Mouse (Mus musculus) skeletal muscle tissue, adult 2 months (tissue): ENCODE data around the gene Apoh.

Source experiments
- DNase-seq: peaks from one replicate; pipeline ENCODE4 v3.0.0-alpha.2; 2012; ENCODE audit warnings: low read depth, low spot score

The Apoh gene

GRCm38 (mm10) chr11:108378363-108378751 is 35.2 kb downstream of the Apoh start:
- DNase-seq, result no peak

GRCm38 (mm10) chr11:108382664-108383063 is 39.5 kb downstream of the Apoh start:
- no peak for DNase-seq

DNA sequence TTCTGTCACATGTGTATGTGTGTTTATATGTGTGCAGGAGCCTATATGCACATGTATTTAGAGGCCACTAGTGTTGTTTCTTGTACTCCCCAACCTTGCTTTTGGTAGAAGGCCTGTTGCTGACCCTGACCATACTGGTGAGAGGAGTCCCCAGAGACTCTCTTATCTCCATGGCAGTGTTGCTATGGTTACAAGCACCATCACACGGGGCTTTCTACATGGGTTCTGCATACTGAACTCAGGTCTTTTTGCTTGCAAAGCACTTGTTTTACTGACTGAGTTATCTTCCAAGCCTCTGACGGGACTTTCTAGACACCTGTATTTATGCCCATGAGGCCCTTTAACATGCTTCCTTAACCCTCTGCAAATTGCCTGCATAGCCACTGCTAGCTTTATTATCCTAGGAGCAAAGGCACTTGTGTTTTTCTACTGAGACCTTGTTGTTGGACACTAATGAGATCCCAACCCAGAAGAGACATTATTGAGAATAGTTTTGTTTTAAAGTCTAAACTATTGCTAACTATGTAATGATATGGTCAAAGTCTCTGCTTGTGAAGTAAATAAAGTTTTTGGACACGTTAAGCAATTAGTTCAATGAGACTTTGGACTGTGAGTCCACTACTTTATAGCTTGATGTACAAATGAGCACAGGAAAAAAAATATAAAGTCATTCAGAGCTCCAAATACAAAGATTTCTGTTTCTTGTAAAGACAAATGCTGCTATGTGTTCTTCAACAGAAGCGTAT is 41.9 kb downstream of the Apoh start:
- DNase-seq, result no peak

GRCm38 (mm10) chr11:108385666-108386024 is 42.5 kb downstream of the Apoh start:
- DNase-seq, result no peak

- no peak for DNase-seq
These were observed 51.9 kb downstream of the Apoh start for GRCm38 (mm10) chr11:108395061-108395460.

GRCm38 (mm10) chr11:108396076-108396829 is 53.1 kb downstream of the Apoh start:
- DNase-seq, result no peak

GRCm38 (mm10) chr11:108409876-108410644 is 66.9 kb downstream of the Apoh start:
- no peak for DNase-seq

- no peak for DNase-seq
These were observed 73.2 kb downstream of the Apoh start for GRCm38 (mm10) chr11:108416360-108416759.

DNA sequence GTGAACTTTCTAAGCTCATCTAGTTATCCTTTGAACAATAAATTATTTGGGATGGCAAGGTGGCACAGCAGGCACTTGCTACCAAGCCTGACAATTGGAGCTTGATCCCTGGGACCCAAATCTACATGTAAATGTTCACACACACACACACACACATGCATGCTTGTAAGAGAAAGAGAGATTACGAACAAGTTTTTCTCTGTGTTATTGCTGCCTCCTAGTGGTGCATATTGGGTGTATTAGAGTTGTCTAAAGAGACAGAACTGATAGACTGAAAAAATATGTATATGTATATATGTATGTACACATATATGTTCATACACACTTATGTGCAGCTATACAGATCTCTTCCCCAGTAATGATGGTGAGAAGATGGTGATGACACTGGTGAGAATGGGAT is 75.4 kb downstream of the Apoh start:
- no peak for DNase-seq

DNA sequence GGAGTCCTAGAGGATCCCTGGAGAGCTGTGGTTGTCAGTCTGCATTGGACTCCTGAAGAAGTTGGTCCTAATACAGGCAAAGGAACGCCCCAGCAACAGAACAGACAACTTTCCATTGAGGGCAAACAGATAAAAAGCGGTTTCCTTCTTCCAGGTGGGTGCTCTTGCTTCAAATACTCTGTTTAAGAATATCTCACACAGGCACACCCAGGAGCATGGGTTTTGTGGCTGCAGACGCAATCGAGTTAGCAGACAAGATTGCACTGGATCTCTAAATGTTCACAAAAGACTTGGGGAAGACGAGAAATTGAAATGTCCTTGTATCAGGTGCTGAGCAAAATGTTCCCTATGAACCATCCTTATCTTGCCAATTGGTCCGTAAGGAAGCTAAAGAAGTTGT is 76.1 kb downstream of the Apoh start:
- DNase-seq, result no peak

DNA sequence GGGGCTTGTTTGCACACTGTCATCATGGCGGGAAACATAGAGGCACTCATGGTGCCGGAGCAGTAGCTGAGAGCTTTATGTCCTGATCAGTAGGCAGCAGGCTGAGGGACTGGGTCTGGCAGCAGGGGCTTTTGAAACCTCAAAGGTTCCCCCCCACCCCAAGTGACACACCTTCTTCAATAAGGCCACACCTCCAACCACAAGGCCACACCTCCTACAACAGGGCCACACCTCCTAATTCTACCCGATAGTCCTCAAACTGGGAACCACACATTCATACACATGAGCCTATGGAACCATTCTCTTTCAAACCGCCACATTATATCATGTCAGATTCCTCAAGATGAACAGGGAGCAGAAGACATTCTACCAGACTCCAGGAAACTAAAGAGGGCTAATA is 77.6 kb downstream of the Apoh start:
- DNase-seq, result no peak

DNA sequence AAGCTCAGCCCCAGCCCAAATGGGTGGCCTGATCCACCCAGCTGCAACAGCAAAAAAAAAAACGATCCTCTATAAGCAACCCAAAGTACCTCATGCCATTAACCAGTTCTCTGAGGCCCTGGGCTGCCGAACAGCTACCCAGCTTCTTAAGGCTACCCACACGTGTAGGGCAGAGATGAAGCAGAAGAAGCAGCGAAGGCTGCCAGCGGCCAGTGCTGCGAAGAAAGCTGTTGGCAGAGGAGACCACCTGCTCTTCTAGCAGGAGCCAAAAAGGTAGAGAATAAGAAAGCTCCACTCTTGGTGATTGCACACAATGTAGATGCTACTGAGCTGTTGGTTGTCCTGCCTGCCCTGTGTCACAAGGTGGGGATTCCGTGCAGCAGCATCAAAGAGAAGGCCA is 80.1 kb downstream of the Apoh start:
- no peak for DNase-seq

DNA sequence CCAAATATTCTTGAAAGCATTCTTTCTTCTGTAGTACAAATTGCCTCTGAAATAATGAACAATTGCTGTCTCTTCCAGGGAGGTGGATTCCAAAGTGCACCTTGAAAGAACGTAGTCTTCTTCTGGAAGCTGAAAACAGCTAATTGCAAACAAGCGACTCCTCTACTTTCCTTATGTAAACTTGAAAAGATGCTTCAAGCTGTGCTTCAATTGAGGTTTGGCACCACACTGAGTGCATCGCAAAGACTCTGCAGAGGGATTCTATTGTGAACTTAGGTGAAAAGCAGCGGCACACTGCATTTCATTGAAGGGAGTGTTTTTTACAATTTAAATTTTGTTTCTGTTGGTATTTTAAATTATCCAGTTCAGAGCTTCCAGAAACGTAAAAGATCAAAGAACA is 81.0 kb downstream of the Apoh start:
- no peak for DNase-seq

DNA sequence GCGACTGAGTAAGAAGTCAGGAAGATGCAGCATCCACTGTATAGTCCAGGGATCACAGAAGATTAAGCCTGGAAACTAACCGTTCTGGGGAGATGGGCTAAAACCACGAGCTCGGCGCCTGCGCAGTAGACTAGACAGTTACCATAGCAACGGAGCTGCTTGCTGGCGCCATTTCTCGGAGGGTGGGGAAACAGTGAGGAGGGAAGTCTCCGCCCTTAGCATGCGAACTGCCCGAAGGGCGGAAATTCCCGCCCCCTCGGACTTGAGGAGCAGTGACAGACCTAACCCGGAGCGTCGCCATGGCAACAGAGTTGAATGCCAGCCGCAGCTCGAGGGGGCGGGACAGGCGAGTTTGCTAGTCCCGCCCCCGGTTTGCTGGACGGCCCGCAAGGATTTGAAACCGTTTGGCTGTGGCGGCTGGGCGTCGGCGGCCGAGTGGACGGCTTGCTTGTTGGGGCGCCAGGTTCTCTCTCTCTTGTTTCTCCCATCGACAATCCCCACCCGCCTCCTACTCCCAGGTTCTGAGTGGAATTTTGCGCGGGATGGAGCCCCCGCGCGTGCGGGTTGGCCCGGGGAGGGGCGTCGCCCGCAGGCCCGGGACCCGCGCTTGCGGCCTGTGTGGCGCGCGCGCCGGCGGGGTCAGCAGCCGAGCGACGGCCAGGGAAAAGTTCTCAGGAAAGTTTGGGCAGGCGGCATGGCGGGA is 81.9 kb downstream of the Apoh start, which contains the start of gene Cep112:
Gene Cep112, plus strand, starts transcription at position 304 of the 703 bp plus-strand sequence.
- peak; percentile 99 for DNase-seq

DNA sequence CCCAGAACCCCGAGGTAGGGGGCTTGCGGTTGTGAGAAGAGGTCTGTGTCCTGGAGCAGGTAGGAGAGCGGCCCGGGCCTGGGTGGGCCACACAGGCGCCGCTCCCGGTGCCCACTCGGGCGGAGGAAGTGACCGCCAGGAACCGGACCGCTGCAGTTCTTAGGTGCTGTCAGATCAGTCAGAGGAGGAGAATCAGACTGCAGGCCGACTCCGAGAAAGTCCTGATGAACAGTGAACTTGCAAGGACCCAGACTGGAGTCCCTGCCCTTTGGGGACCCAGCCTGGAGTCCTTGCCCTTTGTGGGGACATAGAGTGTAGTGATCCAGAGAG is 82.4 kb downstream of the Apoh start:
- no peak for DNase-seq

- no peak for DNase-seq
These were observed 82.9 kb downstream of the Apoh start for GRCm38 (mm10) chr11:108426086-108426485.

GRCm38 (mm10) chr11:108427191-108427590 is 84.0 kb downstream of the Apoh start:
- no peak for DNase-seq

DNA sequence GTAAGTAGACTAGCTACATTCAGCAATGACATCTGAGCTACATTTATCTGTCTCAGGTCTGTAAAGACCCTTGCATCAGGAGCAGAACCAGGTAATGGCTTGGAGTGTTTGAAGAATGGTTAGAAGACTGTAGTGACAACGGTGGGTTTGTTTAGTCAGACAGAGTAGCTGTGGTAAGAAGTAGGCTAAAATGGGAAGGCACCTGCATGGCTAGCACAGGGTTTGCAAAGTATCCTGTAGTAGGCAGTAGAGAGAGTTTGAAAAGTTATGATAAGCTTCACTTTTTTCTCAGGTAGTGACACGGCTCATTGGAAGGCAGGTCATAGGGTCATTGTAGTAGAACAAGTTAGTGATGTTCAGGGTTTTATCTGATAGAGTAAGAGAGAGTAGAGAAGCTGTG is 85.9 kb downstream of the Apoh start:
- DNase-seq, result no peak

GRCm38 (mm10) chr11:108443893-108444563 is 100.9 kb downstream of the Apoh start:
- no peak for DNase-seq

GRCm38 (mm10) chr11:108447148-108447547 is 104.0 kb downstream of the Apoh start:
- no peak for DNase-seq

- peak; percentile 24 for DNase-seq
These were observed 106.7 kb downstream of the Apoh start for GRCm38 (mm10) chr11:108449811-108450210.
